8 mouse cellular contexts compared by ENCODE assay signal in genomic region chr6:14901971-14902670, GRCm38 (mm10). TPM values are rescaled to one million over a fixed set of nuclear protein-coding genes. Genes with fewer than 3 reads are reported as not detected.
DNase-seq lines count a peak whose midpoint lies in the region; ATAC-seq and TF ChIP-seq lines count a peak whose summit lies in the region.

No protein-coding gene starts in this region.

- H3K4me2 ChIP-seq in heart, embryonic 16.5 days (ENCODE audit: low read depth, low read length) = peak overlapping the region; percentile 87
- peak overlapping the region; percentile 77 for H3K4me2 ChIP-seq in stomach, embryonic 15.5 days

- peak overlapping the region; percentile 80 for H3K9ac ChIP-seq in heart, embryonic 16.5 days (ENCODE audit: low read length)
- peak overlapping the region; percentile 78 for H3K9ac ChIP-seq in stomach, embryonic 15.5 days

- no peak for ATAC-seq in heart, embryonic 16.5 days (replicated peaks; ENCODE audit: extremely low read depth, insufficient read depth, low FRiP score)
- ATAC-seq in stomach, embryonic 15.5 days (ENCODE audit: insufficient read depth, low FRiP score, low read depth) = no peak

- peaks cover 1% of the 10 kb centered on the region; the same call in 1 of the 2 replicates for H3K27me3 ChIP-seq in cerebellum, adult 2 months (ENCODE audit: control insufficient read depth, insufficient read depth, low read length)
- H3K27me3 ChIP-seq in heart, embryonic 16.5 days (ENCODE audit: control insufficient read depth, insufficient read depth, low read length) = peaks cover 11% of the 10 kb centered on the region
- no peaks in the 10 kb centered on the region for H3K27me3 ChIP-seq in stomach, embryonic 15.5 days (replicated peaks)
- peaks cover 9% of the 10 kb centered on the region; the same call in 1 of the 2 replicates for H3K27me3 ChIP-seq in thymus, adult 2 months (ENCODE audit: control insufficient read depth, insufficient read depth, low read length)

- peak overlapping the region; percentile 77 for H3K4me3 ChIP-seq in cerebellum, adult 2 months (replicated peaks; ENCODE audit: insufficient read depth, low read depth, low read length)
- H3K4me3 ChIP-seq in heart, embryonic 16.5 days (ENCODE audit: low read length) = peak overlapping the region; percentile 82
- H3K4me3 ChIP-seq in lung, adult 2 months (replicated peaks; ENCODE audit: extremely low read depth, low read depth, low read length) = peak overlapping the region; percentile 67
- peak overlapping the region; percentile 71 for H3K4me3 ChIP-seq in stomach, embryonic 15.5 days (replicated peaks)
- H3K4me3 ChIP-seq in thymus, adult 2 months (ENCODE audit: control insufficient read depth, insufficient read depth, low read length) = no peak overlapping the region

- no peaks in the 10 kb centered on the region for H3K36me3 ChIP-seq in heart, embryonic 16.5 days (ENCODE audit: control insufficient read depth, insufficient read depth)
- H3K36me3 ChIP-seq in stomach, embryonic 15.5 days = no peaks in the 10 kb centered on the region
- no peaks in the 10 kb centered on the region for H3K36me3 ChIP-seq in thymus, adult 2 months (ENCODE audit: control insufficient read depth, insufficient read depth, low read length)

- no peaks in the 10 kb centered on the region for H3K4me1 ChIP-seq in cerebellum, adult 2 months (ENCODE audit: control insufficient read depth, insufficient read depth, low read length)
- H3K4me1 ChIP-seq in heart, embryonic 16.5 days (ENCODE audit: control insufficient read depth, insufficient read depth, low read length) = peaks cover 12% of the 10 kb centered on the region
- H3K4me1 ChIP-seq in lung, adult 2 months (ENCODE audit: control insufficient read depth, insufficient read depth, low read length) = peaks cover 4% of the 10 kb centered on the region; the same call in 1 of the 2 replicates
- H3K4me1 ChIP-seq in stomach, embryonic 15.5 days = peaks cover 21% of the 10 kb centered on the region
- H3K4me1 ChIP-seq in thymus, adult 2 months (replicated peaks; ENCODE audit: control insufficient read depth, insufficient read depth, low read length) = peaks cover 10% of the 10 kb centered on the region; the same call in 1 of the 2 replicates

- TF ChIP-seq CTCF in cerebellum, adult 2 months (IDR thresholded peaks at IDR 0.05; ENCODE audit: borderline replicate concordance, insufficient read depth, low read depth, low read length) = no peak
- TF ChIP-seq CTCF in brain, embryonic 14.5 days (IDR thresholded peaks at IDR 0.05; ENCODE audit: borderline replicate concordance, extremely low read depth, insufficient read depth, insufficient read length) = no peak
- no peak for TF ChIP-seq CTCF in lung, adult 2 months (IDR thresholded peaks at IDR 0.05; ENCODE audit: insufficient read depth, low read length)
- TF ChIP-seq CTCF in thymus, adult 2 months (IDR thresholded peaks at IDR 0.05; ENCODE audit: borderline replicate concordance, control insufficient read depth, extremely low read depth, insufficient read depth, low read length, poor library complexity) = no peak

- WGBS in cerebellum, adult 2 months = 11% methylated on average over 13 of the region's 13 CpGs
- 7% methylated on average over 13 of the region's 13 CpGs for WGBS in heart, embryonic 16.5 days
- 5% methylated on average over 13 of the region's 13 CpGs for whole genome bisulfite sequencing in lung, adult 2 months
- WGBS in stomach, embryonic 15.5 days = 4% methylated on average over 13 of the region's 13 CpGs
- WGBS in thymus, adult 2 months = 15% methylated on average over 13 of the region's 13 CpGs

- no peak overlapping the region for H3K27ac ChIP-seq in cerebellum, adult 2 months (ENCODE audit: insufficient read depth, low read length)
- H3K27ac ChIP-seq in heart, embryonic 16.5 days (ENCODE audit: low read length) = no peak overlapping the region
- peak overlapping the region; percentile 91 for H3K27ac ChIP-seq in stomach, embryonic 15.5 days
- no peak overlapping the region for H3K27ac ChIP-seq in thymus, adult 2 months (ENCODE audit: control insufficient read depth, insufficient read depth, low read length)

- no peak for DNase-seq in cerebellum, adult 2 months
- no peak for DNase-seq in cerebellum, adult 11 months
- DNase-seq in brain, embryonic 14.5 days (ENCODE audit: low read depth) = peak; percentile 55
- peak; percentile 13 for DNase-seq in lung, adult 2 months
- DNase-seq in thymus, adult 2 months = no peak
- DNase-seq in gastrocnemius, postnatal 4 days (ENCODE audit: low spot score in 2 of 2) = no peak

- no peaks in the 10 kb centered on the region for H3K9me3 ChIP-seq in heart, embryonic 16.5 days (replicated peaks; ENCODE audit: control insufficient read depth, low read length)
- no peaks in the 10 kb centered on the region for H3K9me3 ChIP-seq in stomach, embryonic 15.5 days

- no peak for TF ChIP-seq POLR2A in cerebellum, adult 2 months (IDR thresholded peaks at IDR 0.05; ENCODE audit: borderline replicate concordance, insufficient read depth, low read length)
- TF ChIP-seq POLR2A in brain, embryonic 14.5 days (IDR thresholded peaks at IDR 0.05; ENCODE audit: borderline replicate concordance, extremely low read depth, insufficient read depth, insufficient read length, poor library complexity, severe bottlenecking) = no peak
- no peak for TF ChIP-seq POLR2A in lung, adult 2 months (IDR thresholded peaks at IDR 0.05; ENCODE audit: borderline replicate concordance, extremely low read depth, low read depth, low read length)
- no peak for TF ChIP-seq POLR2A in thymus, adult 2 months (IDR thresholded peaks at IDR 0.05; ENCODE audit: control insufficient read depth, extremely low read depth, insufficient read depth, low read length, poor library complexity)

RNA-seq across cellular contexts. Expression of gene Foxp2, which starts 1.0 kb away (rescaled TPM):
- 5.1 and 5.8 TPM in 2 replicates for polyA plus RNA-seq in cerebellum, adult 2 months (2012; rRNA removed)
- 41.9 and 69.6 TPM in 2 replicates for polyA plus RNA-seq in brain, embryonic 14.5 days (2012; rRNA removed)
- 5.4 and 12.6 TPM in 2 replicates for polyA plus RNA-seq in heart, embryonic 16.5 days (2015; fragmentation: Nextera tagmentation; extraction: Ambion mirVana)
- 5.2 and 5.8 TPM in 2 replicates for polyA plus RNA-seq in lung, adult 2 months (2012; rRNA removed)
- polyA plus RNA-seq in stomach, embryonic 15.5 days (2015; fragmentation: Nextera tagmentation; extraction: Ambion mirVana) = 30.2 and 34.6 TPM in 2 replicates
- polyA plus RNA-seq in thymus, adult 2 months (2012; rRNA removed) = 0.36 and 0.85 TPM in 2 replicates
- 1 to 10 TPM; 4.8 to 5.6 TPM for total RNA-seq in gastrocnemius, postnatal 4 days (2021)

Comparison
In these comparisons a context has a peak if more than half of its experiments do, and no peak if none do; other contexts are left out.
1. DNase-seq: peak in brain, embryonic 14.5 days (single experiment) and lung, adult 2 months (single experiment); none in cerebellum, adult 2 months (0 of 2), cerebellum, adult 11 months (single experiment), thymus, adult 2 months (single experiment) and gastrocnemius, postnatal 4 days (0 of 2).